Mouse (Mus musculus): ENCODE measurements around the gene Etl4. TPM values are rescaled to one million over a fixed set of nuclear protein-coding genes. Genes with fewer than 3 reads are reported as not detected.
A peak's percentile ranks its signal among the peaks of the same experiment; 100 is the strongest.
"Not testable (repeated sequence)": the region's sequence is repeated elsewhere in the genome, so short reads cannot be mapped to it uniquely, and the experiment has no call there.

Gene Etl4
- polyA plus RNA-seq, 1 experiment from 2014 or later: 15.3 TPM

DNA sequence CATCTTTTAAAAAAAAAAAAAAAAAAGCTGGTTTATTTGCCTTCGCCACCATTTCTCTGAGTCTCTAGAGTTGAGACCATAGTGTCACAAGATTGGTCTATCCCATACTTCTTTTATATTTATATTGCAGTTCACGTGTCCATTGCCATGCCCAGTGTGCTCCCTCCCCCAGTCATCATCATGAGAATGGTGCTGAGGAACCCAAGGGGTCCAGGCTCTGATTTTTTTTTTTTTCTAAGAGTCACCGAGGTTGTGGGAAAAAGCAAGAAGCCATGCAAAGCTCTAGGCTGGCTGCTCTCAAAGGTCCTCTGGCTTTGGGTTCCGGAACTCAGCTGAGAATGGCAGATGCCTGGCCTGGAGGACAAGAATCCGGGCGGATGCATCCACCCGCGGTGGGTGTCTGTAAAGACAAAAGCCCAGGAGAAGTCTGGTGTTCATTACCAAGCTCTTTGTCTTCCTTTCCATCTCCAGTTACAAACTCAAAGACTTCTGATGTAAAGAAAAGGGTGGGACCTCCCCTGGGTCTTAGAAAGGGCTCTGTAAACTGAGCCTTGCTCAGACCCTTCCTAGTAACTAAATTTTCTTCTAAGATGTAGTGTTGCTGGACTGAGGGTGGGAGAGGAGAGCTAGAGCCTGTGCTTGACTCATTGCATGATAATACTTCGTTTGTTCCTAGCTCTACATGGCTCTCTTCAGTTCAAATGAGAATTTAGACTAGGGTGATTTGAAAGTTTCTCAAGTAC is 745.2 kb downstream of the Etl4 start:
- 32% methylated on average over 9 of the region's 9 CpGs for WGBS
- peak; percentile 54 for DNase-seq (ENCODE audit: low spot score, missing footprints)

GRCm38 (mm10) chr2:20655341-20655612 is 745.7 kb downstream of the Etl4 start:
- 18% methylated on average over 2 of the region's 2 CpGs for WGBS
- Histone ChIP-seq H3K36me3 (ENCODE audit: control insufficient read depth, insufficient read depth, low read length) (no peaks in the 10 kb centered on the region), H3K4me3 (ENCODE audit: low read depth, low read length) (no peak overlapping the region), H3K4me2 (no peak overlapping the region), H3K9ac (ENCODE audit: low read length) (no peak overlapping the region), H3K27me3 (ENCODE audit: control insufficient read depth, insufficient read depth, low read length) (no peaks in the 10 kb centered on the region), H3K27ac (ENCODE audit: low read depth, low read length) (no peak overlapping the region), H3K4me1 (ENCODE audit: control insufficient read depth, insufficient read depth, low read length) (no peaks in the 10 kb centered on the region), H3K9me3 (ENCODE audit: control insufficient read depth, low read length) (no peaks in the 10 kb centered on the region)
- no peak for ATAC-seq (ENCODE audit: low FRiP score)
- peak; percentile 81 for DNase-seq (ENCODE audit: low spot score, missing footprints)

More for the DNA sequence above, 745.2 kb downstream of the Etl4 start:
- no peaks in the 10 kb centered on the region for H3K9me3 ChIP-seq (ENCODE audit: control insufficient read depth, low read length)
- H3K4me3 ChIP-seq (ENCODE audit: low read depth, low read length): no peak overlapping the region
- no peak overlapping the region for H3K4me2 ChIP-seq
- no peaks in the 10 kb centered on the region for H3K4me1 ChIP-seq (ENCODE audit: control insufficient read depth, insufficient read depth, low read length)
- no peaks in the 10 kb centered on the region for H3K27me3 ChIP-seq (ENCODE audit: control insufficient read depth, insufficient read depth, low read length)
- H3K9ac ChIP-seq (ENCODE audit: low read length): no peak overlapping the region
- H3K36me3 ChIP-seq (ENCODE audit: control insufficient read depth, insufficient read depth, low read length): no peaks in the 10 kb centered on the region
- ATAC-seq (ENCODE audit: low FRiP score): no peak
- no peak overlapping the region for H3K27ac ChIP-seq (ENCODE audit: low read depth, low read length)

GRCm38 (mm10) chr2:20657856-20658255 is 748.3 kb downstream of the Etl4 start:
- WGBS: 87% methylated on average over 3 of the region's 3 CpGs
- ATAC-seq (ENCODE audit: low FRiP score) (no peak), DNase-seq (ENCODE audit: low spot score, missing footprints) (no peak)
- Histone ChIP-seq H3K27me3 (ENCODE audit: control insufficient read depth, insufficient read depth, low read length) (no peaks in the 10 kb centered on the region), H3K27ac (ENCODE audit: low read depth, low read length) (no peak overlapping the region), H3K9me3 (ENCODE audit: control insufficient read depth, low read length) (no peaks in the 10 kb centered on the region), H3K4me1 (ENCODE audit: control insufficient read depth, insufficient read depth, low read length) (no peaks in the 10 kb centered on the region), H3K36me3 (ENCODE audit: control insufficient read depth, insufficient read depth, low read length) (no peaks in the 10 kb centered on the region), H3K4me3 (ENCODE audit: low read depth, low read length) (no peak overlapping the region), H3K9ac (ENCODE audit: low read length) (no peak overlapping the region), H3K4me2 (no peak overlapping the region)

- WGBS: 93% methylated on average over 11 of the region's 11 CpGs
- H3K4me3 ChIP-seq (ENCODE audit: low read depth, low read length): no peak overlapping the region
- H3K4me2 ChIP-seq: no peak overlapping the region
Observed at GRCm38 (mm10) chr2:20661841-20662240, 752.3 kb downstream of the Etl4 start.

GRCm38 (mm10) chr2:20662696-20663095 is 753.1 kb downstream of the Etl4 start:
- Histone ChIP-seq H3K9me3 (ENCODE audit: control insufficient read depth, low read length) (no peaks in the 10 kb centered on the region), H3K27ac (ENCODE audit: low read depth, low read length) (no peak overlapping the region), H3K9ac (ENCODE audit: low read length) (no peak overlapping the region), H3K36me3 (ENCODE audit: control insufficient read depth, insufficient read depth, low read length) (no peaks in the 10 kb centered on the region), H3K4me1 (ENCODE audit: control insufficient read depth, insufficient read depth, low read length) (no peaks in the 10 kb centered on the region), H3K4me3 (ENCODE audit: low read depth, low read length) (no peak overlapping the region), H3K27me3 (ENCODE audit: control insufficient read depth, insufficient read depth, low read length) (no peaks in the 10 kb centered on the region), H3K4me2 (no peak overlapping the region)
- 92% methylated on average over 3 of the region's 3 CpGs for WGBS
- peak; percentile 69 for DNase-seq (ENCODE audit: low spot score, missing footprints)
- no peak for ATAC-seq (ENCODE audit: low FRiP score)

More at GRCm38 (mm10) chr2:20661841-20662240, 752.3 kb downstream of the Etl4 start:
- no peaks in the 10 kb centered on the region for H3K9me3 ChIP-seq (ENCODE audit: control insufficient read depth, low read length)
- no peaks in the 10 kb centered on the region for H3K4me1 ChIP-seq (ENCODE audit: control insufficient read depth, insufficient read depth, low read length)
- no peak overlapping the region for H3K27ac ChIP-seq (ENCODE audit: low read depth, low read length)
- no peak overlapping the region for H3K9ac ChIP-seq (ENCODE audit: low read length)
- H3K36me3 ChIP-seq (ENCODE audit: control insufficient read depth, insufficient read depth, low read length): no peaks in the 10 kb centered on the region
- ATAC-seq (ENCODE audit: low FRiP score) (no peak), DNase-seq (ENCODE audit: low spot score, missing footprints) (no peak)
- H3K27me3 ChIP-seq (ENCODE audit: control insufficient read depth, insufficient read depth, low read length): no peaks in the 10 kb centered on the region

- Histone ChIP-seq H3K4me2 (no peak overlapping the region), H3K9me3 (ENCODE audit: control insufficient read depth, low read length) (no peaks in the 10 kb centered on the region), H3K4me3 (ENCODE audit: low read depth, low read length) (no peak overlapping the region), H3K9ac (ENCODE audit: low read length) (no peak overlapping the region), H3K27ac (ENCODE audit: low read depth, low read length) (no peak overlapping the region), H3K4me1 (ENCODE audit: control insufficient read depth, insufficient read depth, low read length) (no peaks in the 10 kb centered on the region), H3K36me3 (ENCODE audit: control insufficient read depth, insufficient read depth, low read length) (no peaks in the 10 kb centered on the region), H3K27me3 (ENCODE audit: control insufficient read depth, insufficient read depth, low read length) (no peaks in the 10 kb centered on the region)
- ATAC-seq (ENCODE audit: low FRiP score) (no peak; the same call in 1 of the 2 replicates), DNase-seq (ENCODE audit: low spot score, missing footprints) (peak; percentile 85)
- 21% methylated on average over 4 of the region's 5 CpGs for WGBS
Observed at GRCm38 (mm10) chr2:20665309-20665971, 755.9 kb downstream of the Etl4 start.

GRCm38 (mm10) chr2:20666051-20666478 is 756.5 kb downstream of the Etl4 start:
- no peaks in the 10 kb centered on the region for H3K27me3 ChIP-seq (ENCODE audit: control insufficient read depth, insufficient read depth, low read length)
- H3K36me3 ChIP-seq (ENCODE audit: control insufficient read depth, insufficient read depth, low read length): no peaks in the 10 kb centered on the region
- no peaks in the 10 kb centered on the region for H3K9me3 ChIP-seq (ENCODE audit: control insufficient read depth, low read length)
- peak; percentile 95 for DNase-seq (ENCODE audit: low spot score, missing footprints)
- H3K9ac ChIP-seq (ENCODE audit: low read length): no peak overlapping the region
- no peak overlapping the region for H3K27ac ChIP-seq (ENCODE audit: low read depth, low read length)
- no peak overlapping the region for H3K4me3 ChIP-seq (ENCODE audit: low read depth, low read length)
- peak; percentile 81 for ATAC-seq (ENCODE audit: low FRiP score)
- no peaks in the 10 kb centered on the region for H3K4me1 ChIP-seq (ENCODE audit: control insufficient read depth, insufficient read depth, low read length)
- H3K4me2 ChIP-seq: no peak overlapping the region
- 34% methylated on average over 2 of the region's 2 CpGs for whole genome bisulfite sequencing

DNA sequence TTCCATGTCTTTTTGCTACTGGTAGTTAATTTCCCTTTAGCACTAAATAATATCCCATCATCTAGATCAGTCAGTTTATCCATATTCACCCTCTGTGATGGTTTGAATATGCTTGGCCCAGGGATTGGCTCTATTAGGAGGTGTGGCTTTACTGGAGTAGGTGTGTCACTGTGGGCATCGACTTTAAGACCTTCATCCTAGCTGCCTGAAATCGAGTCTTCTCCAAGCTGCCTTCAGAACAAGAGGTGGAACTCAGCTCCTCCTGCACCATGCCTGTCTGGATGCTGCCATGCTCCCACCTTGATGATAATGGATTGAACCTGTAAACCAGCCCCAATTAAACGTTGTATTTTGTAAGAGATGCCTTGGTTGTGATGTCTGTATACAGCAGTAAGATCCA is 758.3 kb downstream of the Etl4 start:
- no peaks in the 10 kb centered on the region for H3K9me3 ChIP-seq (ENCODE audit: control insufficient read depth, low read length)
- H3K27me3 ChIP-seq (ENCODE audit: control insufficient read depth, insufficient read depth, low read length): no peaks in the 10 kb centered on the region
- H3K27ac ChIP-seq (ENCODE audit: low read depth, low read length): no peak overlapping the region
- H3K9ac ChIP-seq (ENCODE audit: low read length): no peak overlapping the region
- WGBS: 88% methylated on average over 3 of the region's 3 CpGs
- no peak overlapping the region for H3K4me3 ChIP-seq (ENCODE audit: low read depth, low read length)
- H3K36me3 ChIP-seq (ENCODE audit: control insufficient read depth, insufficient read depth, low read length): no peaks in the 10 kb centered on the region
- DNase-seq (ENCODE audit: low spot score, missing footprints): no peak
- H3K4me1 ChIP-seq (ENCODE audit: control insufficient read depth, insufficient read depth, low read length): no peaks in the 10 kb centered on the region
- no peak for ATAC-seq (ENCODE audit: low FRiP score)
- no peak overlapping the region for H3K4me2 ChIP-seq

GRCm38 (mm10) chr2:20668276-20669030 is 758.9 kb downstream of the Etl4 start:
- not testable (repeated sequence) for H3K27ac ChIP-seq (ENCODE audit: low read depth, low read length); H3K9me3 ChIP-seq (ENCODE audit: control insufficient read depth, low read length); ATAC-seq (ENCODE audit: low FRiP score); H3K9ac ChIP-seq (ENCODE audit: low read length); H3K27me3 ChIP-seq (ENCODE audit: control insufficient read depth, insufficient read depth, low read length); H3K4me3 ChIP-seq (ENCODE audit: low read depth, low read length); H3K36me3 ChIP-seq (ENCODE audit: control insufficient read depth, insufficient read depth, low read length); DNase-seq (ENCODE audit: low spot score, missing footprints); H3K4me2 ChIP-seq; H3K4me1 ChIP-seq (ENCODE audit: control insufficient read depth, insufficient read depth, low read length)
- 86% methylated on average over 12 of the region's 12 CpGs for WGBS
